Mouse (Mus musculus) myocyte (in vitro differentiated cells): ENCODE results near the gene Dhx34.

ENCODE experiments used
- CEBPB ChIP-seq: IDR thresholded peaks from 2 replicates; pipeline ENCODE4 v1.6.1; 2011; ENCODE audit warnings: mild to moderate bottlenecking, moderate library complexity; ENCODE audit not compliant: poor library complexity, insufficient read depth, severe bottlenecking
- MAX ChIP-seq: IDR thresholded peaks from one replicate; pipeline ENCODE4 v1.6.1; 2011; ENCODE audit warnings: low read depth, mild to moderate bottlenecking, control low read depth
- POLR2A ChIP-seq: IDR thresholded peaks from one replicate; pipeline ENCODE4 v1.6.1; 2011; ENCODE audit warnings: low read depth, mild to moderate bottlenecking, control low read depth, moderate library complexity; ENCODE audit not compliant: insufficient read length
- POLR2AphosphoS2 ChIP-seq: IDR thresholded peaks from one replicate; pipeline ENCODE4 v1.6.1; 2011; ENCODE audit warnings: low read depth, control low read depth; ENCODE audit not compliant: insufficient read length
- TCF12 ChIP-seq: IDR thresholded peaks from one replicate; pipeline ENCODE4 v1.6.1; 2011; ENCODE audit warnings: mild to moderate bottlenecking, control low read depth; ENCODE audit not compliant: poor library complexity, insufficient read depth, severe bottlenecking
- USF1 ChIP-seq: IDR thresholded peaks from one replicate; pipeline ENCODE4 v1.6.1; 2011; ENCODE audit warnings: low read depth, mild to moderate bottlenecking, control low read depth, moderate library complexity

DNA sequence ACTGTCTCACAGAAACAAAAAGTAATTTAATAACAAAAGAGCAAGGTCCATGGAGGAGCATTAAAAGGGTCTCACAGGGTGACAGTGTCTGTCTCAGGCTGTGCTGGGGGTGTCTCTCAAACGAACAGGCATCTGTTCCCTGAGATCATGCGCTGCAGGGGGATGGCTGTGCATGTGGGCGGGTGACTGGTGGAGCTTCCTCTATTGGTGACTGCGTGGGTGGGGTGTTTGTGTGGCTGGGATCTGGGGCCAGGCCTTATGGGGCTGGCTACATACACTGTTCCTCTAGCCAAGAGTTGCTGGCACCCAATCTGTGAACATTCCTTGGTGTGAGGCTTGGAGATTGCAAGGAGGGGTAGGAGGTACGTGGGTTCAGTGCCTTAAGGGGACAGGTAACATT, 72.6 kb downstream of the Dhx34 start:
- TF ChIP-seq POLR2AphosphoS2 (no peak), USF1 (no peak), POLR2A (no peak), TCF12 (no peak), CEBPB (no peak), MAX (no peak)
